Mouse (Mus musculus): ENCODE measurements around the gene Dapp1.
"Not testable (repeated sequence)": the region's sequence is repeated elsewhere in the genome, so short reads cannot be mapped to it uniquely, and the experiment has no call there.

Gene Dapp1

DNA sequence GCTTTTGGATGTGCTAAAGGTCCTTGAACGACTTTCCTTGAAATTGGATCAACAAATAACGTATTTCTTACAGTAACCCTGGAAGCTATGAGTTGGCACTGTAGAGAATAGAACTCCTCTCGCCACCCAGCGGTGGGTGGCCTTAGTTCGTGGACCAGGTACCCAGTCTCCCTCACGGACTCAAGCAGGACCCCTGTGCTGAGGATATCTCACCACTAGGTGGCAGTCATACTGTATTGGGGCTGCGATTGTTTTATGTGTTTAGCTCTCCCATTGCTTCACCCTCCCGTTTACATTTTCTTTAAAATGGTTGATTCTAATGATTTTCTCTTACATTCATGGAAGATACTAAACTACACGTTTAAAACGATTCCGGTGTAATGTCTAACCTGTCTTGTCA lies 9.8 kb upstream of the Dapp1 start:
- DNase-seq (ENCODE audit: inconsistent age in 2 of 2, low spot score in 1 of 2), result peak; percentile 90 to 97

DNA sequence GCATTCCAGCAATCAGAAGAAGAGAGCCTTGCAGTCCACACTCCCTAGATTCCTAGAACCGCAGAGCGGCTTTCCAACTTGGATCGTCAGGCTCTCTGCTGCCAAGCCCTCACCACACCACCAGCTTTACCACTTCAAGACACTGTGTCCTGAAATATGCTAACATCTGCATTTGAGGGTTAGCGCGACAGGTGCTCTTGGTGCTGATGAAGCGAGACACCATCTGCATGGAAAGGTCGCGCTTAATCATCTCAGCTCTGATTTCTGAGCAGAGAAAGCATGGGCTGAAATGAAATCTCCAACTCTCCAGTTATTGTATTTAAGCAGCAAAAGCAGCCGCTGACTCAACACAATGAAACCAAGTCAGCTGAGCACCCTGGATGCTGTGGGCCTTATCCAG lies 8.1 kb upstream of the Dapp1 start:
- DNase-seq (ENCODE audit: inconsistent age in 2 of 2, low spot score in 1 of 2), result no peak

DNA sequence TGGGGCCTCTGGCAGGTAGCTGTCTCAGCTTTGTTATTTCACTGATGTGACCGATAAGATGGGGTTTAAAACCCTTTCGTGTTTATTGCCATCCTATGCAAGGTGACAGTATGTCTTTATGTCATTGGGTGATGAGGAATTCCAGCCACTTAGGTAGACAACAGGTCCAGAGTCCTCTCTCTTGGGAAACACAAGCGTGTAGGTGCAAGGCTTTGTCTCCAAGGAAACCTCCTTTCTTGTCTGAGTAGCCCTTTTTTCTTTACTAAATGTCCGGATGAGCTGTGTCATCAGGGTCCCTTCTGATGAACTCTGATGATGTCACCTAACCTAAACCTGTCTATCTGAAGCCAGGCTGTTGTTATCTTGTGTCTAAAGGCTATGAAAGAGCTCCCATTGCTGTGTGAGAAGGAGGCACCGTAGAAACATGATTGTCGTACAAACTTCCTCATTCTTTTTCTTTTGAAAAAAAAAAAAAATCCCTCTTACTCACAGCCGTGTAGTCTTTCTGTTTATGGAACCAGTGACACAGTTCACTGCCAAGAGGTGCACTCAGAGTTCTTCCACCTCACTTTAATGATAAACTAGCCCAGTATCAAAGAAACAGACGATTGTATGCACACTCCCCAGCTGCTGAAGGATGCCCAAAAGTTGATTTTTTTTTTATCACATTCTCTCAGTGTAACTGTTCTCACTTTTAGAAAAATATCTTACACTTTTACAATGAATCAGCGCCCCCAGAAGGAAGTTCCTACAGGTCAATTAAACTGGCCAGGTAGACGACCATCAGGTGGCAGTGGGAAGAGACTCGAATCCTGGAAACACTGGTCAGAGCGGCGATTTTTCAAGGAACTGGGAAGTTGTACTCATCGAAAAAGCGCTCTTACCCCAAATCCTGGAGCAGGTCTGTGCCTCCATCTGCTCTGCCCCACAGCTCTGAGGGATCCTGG lies 637 bp downstream of the Dapp1 start:
- DNase-seq (ENCODE audit: inconsistent age in 2 of 2, low spot score in 1 of 2), result peak in 1 of 2 experiments; percentile 44

DNA sequence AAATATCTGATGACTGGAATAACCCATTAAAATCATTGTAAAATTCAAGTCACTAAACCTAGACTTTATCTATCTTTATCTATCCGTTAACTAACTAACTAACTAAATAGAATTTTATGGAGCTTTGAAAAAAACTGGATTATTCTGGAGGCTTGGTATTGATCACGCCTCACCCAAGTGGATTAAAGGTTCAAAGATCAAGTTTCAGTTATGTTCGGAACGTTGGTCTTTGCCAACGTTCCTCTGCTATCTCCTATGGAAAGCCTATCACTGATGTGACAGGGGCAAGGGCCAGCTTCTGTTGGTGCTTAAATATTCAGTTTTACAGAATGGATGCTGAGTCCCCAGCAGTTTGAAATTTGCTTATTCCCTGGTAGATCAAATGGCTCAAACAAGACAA lies 3.1 kb downstream of the Dapp1 start:
- DNase-seq (ENCODE audit: inconsistent age in 2 of 2, low spot score in 1 of 2), result no peak

DNA sequence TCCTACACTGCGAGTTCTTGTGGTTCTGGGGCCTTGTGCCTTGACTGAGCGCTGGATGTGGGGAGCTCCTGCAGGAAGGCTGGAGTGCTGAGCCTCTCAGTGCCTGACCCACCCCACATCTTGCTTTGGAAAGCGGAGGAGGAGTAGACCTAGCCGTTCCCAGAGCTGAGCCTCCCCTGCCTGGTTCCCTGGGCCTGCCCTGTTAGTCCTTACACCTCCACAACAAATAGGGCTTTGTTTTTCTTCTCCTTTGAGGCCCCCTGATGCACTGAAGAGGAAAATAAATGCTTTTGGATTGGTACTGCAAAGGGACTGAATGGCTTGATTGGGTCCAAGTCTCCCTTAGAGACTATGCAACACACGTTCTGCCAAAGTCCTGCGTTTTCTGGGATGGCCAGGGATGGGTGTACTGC lies 3.7 kb downstream of the Dapp1 start:
- DNase-seq (ENCODE audit: inconsistent age in 2 of 2, low spot score in 1 of 2), result no peak

DNA sequence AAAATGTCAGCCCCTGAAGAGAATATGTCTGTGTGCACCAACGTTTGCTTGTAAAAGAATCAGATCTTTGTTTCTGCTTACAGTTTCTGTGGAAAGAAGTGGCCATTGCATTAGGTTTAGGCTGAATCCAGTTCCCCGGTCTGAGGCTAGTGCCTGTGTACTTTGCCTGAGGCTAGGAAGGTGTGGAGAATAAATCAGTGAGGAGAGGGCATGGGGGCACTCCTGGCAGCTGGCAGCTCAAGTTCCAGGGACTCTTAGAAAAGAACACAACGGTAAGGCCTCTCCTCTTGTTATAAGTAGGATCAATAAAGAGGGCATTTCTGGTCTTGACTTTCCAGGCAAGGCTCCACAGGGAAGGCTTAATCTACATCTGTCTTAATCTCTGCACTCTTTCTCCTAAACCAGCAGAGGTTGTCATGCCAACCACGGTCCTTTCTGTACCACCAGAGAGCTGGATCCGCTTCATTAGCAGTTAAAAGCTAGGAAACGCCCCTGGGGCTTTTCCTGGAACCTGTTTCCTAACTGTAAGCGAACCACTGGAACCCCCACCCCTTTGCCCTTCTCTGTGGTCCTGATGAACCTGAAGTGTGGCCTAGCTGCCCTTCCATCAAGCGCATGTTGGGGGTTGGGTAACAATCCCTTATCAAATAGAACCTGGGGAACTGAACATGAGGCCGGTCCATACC lies 4.3 kb downstream of the Dapp1 start:
- DNase-seq (ENCODE audit: inconsistent age in 2 of 2, low spot score in 1 of 2), result no peak

DNA sequence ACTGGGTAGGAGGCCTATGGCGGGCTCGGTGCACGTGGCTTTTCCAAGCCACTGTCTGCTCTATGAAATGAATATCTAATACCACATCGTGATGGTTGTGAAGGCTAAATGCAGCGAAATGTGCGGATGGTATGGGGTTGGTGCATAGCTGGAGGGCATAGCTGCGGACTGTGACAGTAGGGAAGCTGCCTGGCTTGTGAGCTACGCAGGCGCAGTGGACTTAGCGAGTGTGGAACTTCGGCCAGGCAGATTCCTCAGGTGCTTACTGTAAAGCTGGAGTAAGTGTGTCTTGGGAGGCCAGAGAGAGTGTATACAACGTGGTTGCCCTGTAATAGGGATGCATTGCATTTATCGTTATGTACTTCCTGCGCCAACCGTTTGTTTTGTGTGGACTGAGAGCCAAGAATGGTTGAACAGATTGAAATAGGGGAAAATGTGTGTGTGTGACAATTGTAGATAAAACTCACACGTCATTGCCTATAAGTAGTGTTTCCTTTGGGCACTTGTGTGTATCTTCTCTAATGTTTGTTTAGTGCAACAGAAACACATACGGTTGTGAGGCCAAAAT lies 5.4 kb downstream of the Dapp1 start:
- no peak for DNase-seq (ENCODE audit: inconsistent age in 2 of 2, low spot score in 1 of 2)

DNA sequence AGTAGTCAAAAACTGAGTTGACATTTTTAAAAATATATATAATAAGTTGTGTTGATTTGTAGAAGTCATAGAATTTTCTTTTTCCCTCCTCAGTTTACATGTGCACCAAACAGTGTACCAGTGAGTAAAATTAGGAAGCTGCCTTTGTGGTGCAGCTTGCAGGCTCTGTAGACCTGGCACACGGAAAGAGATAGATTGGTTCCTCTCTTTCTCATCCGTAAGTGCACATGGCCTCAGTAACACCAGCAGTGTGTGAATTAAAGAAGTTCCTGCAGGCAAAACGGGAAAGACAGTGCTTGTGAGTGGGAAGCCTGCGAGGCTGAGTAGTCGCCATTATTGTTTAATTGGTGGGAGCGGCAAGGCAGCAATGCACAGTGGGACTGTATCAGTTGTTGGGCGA lies 5.9 kb downstream of the Dapp1 start:
- DNase-seq (ENCODE audit: inconsistent age in 2 of 2, low spot score in 1 of 2), result no peak

DNA sequence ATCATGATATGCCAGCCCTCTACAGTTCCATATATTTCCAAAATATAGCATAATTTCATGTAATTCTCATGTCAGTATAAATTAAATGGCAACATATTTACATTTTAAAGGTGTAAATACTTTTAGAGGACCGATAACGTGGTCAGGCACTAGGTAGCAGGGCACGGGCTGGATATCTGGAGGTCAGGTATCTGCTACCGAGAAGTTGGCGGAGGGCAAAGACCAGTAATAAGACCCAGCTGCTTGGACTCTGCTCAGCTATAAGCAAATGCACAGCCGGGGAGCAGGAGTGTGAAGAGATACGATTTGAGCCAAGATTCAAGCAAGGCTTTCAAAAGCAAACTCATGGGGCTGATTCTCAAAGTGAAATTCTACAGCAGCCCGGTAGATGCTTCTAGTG lies 7.0 kb downstream of the Dapp1 start:
- DNase-seq (ENCODE audit: inconsistent age in 2 of 2, low spot score in 1 of 2), result no peak

DNA sequence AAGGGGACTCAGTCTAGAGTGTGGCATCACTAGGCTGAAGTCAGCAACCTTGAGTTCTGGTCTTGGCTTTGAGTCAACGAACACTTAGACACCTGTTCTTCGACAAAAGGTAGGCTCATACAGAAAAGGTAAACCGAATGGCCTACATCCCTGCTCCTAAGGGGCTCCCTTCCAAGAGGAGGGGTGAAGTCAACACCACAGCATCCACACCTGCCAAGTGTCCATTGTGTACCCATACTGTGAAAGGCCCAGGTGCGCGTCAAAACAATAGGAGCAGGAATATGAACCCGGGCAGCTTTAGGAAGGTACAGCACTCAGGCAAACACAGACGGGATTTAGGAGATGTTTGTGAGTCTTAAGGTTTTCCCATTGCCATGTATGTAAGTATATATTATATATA lies 8.4 kb downstream of the Dapp1 start:
- no peak for DNase-seq (ENCODE audit: inconsistent age in 2 of 2, low spot score in 1 of 2)

DNA sequence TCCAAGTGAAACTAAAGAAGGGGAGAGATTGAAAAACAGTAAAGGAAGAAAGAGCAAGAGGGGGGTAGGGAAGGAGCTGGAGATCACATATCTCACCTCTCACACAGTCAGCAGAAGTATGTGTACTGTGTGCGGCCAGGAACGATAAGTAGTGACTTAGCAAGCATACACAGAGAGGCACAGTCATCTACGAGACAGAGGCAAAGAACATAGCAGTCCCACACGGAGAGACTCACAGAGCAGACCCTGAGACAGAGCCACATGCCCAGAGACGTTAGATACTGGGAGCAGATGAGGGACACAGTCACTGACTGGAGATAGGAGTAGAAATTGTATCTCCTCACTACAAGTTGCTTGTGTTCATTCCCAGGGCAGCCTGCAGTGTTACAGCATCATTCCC lies 9.1 kb downstream of the Dapp1 start:
- no peak for DNase-seq (ENCODE audit: inconsistent age in 2 of 2, low spot score in 1 of 2)

DNA sequence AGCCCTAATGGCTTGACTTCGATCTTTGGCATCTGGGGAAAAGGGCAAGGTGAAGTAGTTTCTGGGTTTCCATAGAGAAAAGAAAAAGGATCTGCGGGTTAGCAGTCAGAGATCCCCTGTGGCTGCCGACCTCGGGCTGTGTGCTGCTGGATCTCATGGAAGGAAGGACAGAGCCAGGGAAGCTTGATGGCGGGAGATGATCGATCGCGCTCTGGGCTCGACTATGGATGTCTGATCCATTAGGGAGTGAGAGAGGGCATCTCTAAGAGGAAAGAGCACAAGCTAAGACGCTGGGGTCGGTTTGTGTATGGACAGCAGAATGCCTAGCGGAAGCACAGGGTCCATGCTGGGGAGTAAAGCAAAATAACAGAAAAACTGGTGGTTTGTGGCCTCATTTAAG lies 11.4 kb downstream of the Dapp1 start:
- peak in 1 of 2 experiments; percentile 58 for DNase-seq (ENCODE audit: inconsistent age in 2 of 2, low spot score in 1 of 2)

DNA sequence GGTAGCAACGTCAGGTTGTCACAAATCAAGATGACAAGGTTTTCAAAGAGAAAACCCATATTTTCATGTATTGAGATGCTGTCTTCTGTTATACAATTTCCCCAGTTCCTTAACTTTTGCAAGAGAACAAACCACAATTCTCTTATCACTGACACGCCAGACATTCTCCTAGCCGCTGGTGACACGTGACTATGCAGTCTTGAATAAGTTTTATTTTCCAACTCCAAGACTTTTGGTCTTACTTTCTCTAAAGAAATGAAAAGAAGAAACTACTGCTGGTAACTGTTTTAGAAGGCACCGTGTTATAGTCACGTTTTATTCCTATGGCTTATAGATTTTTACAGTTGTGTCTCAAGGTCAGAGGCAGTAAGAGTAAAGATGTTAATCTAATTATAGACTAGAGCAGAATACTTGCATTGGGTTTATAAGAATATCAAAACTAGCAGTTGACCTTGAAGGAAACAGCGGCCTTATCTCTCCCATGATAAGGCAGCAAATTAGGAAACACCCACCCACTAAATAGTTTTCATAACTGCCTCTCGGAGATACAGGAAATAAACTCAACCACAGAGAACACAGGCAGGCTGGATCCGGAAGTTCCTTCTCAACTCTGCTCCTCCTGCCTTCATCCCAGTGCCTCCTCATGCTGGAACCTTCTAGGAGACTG lies 12.4 kb downstream of the Dapp1 start:
- peak in 1 of 2 experiments; percentile 49 for DNase-seq (ENCODE audit: inconsistent age in 2 of 2, low spot score in 1 of 2)

DNA sequence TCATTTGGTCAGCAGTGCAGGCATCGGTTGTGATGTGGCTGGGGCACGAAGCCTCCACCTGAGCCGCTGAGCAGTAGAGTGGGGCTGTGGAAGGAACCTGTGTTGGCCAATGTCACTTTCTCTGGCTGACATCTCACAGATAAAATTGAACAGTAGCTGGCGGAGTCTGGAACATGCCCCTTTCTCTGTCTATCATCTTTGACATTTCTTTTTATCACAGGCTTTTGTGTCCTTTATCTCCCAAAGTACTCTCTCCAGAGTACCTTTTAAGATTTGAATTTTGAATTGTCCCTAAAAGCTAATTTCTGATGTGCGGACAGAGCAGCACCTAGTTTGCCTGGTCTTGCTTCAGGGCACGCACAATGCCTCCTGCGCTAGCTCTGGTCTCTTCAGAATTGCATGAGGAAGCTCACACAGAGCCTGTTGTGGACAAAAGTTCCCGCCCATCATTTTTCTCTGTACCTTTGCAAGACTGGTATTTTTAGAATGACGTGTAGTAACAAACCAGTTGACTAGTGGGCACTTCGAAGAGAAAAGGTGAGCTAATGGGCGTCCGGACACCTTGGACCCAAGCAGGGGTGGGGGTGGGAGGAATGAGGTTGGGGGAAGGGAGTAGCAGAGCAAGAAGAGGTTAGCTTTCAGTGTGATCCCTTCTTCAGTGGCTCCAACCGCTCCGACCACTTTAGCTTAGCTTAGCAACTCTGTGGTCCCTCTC lies 13.1 kb downstream of the Dapp1 start:
- no peak for DNase-seq (ENCODE audit: inconsistent age in 2 of 2, low spot score in 1 of 2)

DNA sequence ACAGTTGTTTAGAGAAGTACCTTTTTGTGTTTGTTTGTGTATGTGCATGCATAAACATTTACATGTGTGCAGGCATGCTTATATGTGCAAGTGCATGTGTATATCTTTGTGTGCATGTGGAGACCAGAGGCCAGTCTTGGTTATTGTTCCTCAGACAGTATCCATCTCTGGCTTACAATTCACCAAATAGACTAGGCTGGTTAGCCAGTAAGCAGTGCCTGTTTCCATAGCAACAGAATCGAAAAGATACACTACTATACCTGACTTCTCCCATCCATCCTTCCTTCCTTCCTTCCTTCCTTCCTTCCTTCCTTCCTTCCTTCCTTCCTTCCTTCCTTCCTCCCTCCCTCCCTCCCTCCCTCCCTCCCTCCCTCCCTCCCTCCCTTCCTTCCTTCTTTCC lies 17.3 kb downstream of the Dapp1 start:
- DNase-seq (ENCODE audit: inconsistent age in 2 of 2, low spot score in 1 of 2), result not testable (repeated sequence)

DNA sequence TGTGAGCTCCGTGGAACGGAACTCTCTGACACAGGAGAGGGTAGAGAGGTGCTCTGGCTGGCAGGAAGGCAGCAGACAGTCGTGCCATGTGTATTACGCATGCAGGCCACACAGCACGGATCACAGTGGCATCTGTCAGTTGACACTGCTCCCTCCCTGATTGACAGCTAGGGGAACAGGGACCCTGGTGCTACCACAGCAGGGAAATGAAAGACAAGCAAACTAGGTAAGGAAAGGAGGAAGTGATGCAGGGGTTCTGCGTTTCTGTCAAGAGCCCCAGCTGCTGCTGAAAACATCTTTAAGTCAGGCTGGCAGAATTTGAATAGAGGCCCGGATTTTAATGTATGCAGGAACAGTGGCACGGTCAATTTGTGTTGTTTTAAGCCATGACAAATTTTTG lies 17.8 kb downstream of the Dapp1 start:
- no peak for DNase-seq (ENCODE audit: inconsistent age in 2 of 2, low spot score in 1 of 2)

DNA sequence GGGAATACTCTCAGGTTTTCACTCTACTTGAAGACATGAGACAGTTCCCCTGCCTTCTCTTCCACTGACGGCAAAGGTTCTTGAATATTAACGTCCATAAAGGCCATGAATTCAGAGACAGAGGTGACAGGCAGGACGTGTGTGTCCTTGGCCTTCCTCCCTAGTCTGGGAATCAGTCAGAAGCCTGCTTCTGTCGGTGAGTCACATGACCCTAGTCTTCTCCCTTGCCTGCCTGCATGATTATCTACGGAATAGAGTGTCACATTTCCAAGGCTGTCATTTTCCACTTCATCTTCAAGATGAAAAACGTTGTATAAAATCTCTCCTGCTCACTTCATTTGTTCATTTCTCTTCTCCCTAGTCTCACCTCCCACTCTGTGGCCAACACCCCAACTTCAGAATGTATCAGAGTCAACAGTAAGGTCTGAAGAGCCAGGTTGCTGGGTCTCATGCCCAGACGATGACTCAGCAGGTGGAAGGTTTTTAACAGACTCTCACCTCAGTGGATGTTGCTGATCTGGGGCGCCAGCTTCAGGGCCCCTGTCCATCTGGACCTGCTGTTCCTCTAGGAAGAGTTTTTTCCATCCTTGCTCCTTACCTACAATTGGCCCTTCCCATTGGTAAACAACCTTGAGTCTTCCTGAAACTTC lies 19.5 kb downstream of the Dapp1 start:
- peak; percentile 65 to 80 for DNase-seq (ENCODE audit: inconsistent age in 2 of 2, low spot score in 1 of 2)

DNA sequence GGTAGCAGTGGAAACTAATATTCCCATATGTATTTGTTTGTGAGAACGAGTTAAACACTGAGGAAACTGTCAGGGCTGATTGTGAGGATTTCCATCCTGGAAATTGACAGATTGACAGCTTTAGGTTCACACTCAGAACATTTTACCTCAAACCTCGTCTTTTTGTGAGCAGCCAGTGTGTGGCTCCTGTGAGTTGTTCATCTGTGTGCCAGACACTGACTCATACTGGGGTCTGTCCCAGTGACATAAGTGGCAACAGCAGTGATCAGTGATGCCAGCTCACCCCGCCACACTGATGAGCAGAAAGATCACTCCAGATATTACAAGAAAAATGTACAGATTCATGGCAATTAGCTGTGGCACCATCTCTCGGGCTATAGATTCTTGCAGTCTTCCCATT lies 21.9 kb downstream of the Dapp1 start:
- DNase-seq (ENCODE audit: inconsistent age in 2 of 2, low spot score in 1 of 2), result no peak

DNA sequence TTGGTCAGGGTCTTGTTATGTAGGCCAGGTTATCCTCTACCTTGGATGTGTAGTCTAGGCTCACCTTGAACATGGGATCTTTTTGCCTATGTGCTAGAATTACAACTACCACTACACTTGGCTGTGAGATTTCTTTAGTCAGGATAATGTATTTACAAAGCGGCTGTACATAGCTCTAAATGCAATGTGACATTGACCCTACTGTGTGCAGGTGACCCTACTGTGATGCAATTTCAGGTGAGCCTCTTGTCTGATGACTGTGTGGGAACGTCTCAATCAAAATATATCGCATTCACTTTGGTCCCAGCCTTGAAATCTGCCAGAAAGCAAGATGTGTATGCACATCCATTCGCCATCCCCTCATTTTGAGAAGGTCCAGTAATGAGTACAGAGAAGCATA lies 23.0 kb downstream of the Dapp1 start:
- no peak for DNase-seq (ENCODE audit: inconsistent age in 2 of 2, low spot score in 1 of 2)

DNA sequence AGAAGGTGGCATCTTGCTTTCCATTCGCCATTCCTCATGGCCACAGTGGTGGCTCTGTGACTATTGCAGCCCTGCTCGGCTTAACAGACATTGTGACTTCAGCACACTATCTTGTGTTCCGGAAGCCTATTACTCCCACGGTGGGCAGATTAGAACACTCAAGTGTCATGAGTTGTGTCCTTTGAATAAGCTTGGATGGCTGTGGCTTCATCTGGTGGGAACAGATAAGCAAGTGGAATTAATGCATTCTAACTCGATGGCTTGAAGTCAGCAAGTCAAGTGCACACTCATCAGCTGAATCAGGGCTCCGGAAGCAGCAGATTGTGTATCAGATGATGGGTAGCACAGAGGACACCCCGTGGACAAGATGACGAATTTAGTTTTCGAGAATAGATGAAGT lies 23.5 kb downstream of the Dapp1 start:
- DNase-seq (ENCODE audit: inconsistent age in 2 of 2, low spot score in 1 of 2), result no peak
